In the genomic region with DNA sequence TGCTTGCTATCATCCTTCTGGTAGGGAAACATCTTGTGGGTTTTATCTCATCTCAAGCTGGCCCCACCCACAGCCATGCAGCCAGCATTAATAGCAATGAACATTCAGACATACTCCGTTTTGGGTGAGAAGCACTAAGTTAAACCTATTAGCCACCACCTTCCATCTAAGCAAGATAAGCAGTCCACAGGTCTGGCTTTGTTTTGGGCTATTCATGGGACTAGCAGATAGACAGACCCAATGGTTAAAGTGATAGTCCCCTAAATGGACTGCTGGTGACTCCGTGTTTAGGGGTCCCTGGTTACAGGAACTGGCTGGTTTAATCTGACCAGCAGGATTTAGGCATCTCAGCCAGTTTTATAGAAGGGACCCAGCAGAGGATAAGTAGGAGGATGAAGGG, we compare ENCODE assay signal across 12 mouse cellular contexts. TPM values are rescaled to one million over a fixed set of nuclear protein-coding genes. Genes with fewer than 3 reads are reported as not detected.
DNase-seq lines count a peak whose midpoint lies in the region; ATAC-seq and TF ChIP-seq lines count a peak whose summit lies in the region.
"Had no signal": no experiment of that assay in that cellular context is flagged by ENCODE, and none has a peak within 500 bp of the region (broad histone marks: within the 10 kb centered on the region; RNA-seq: fewer than 3 reads in every experiment).

No protein-coding gene starts in this region.

- H3K36me3 ChIP-seq in G1E (replicated peaks): no peaks in the 10 kb centered on the region
- no peaks in the 10 kb centered on the region for H3K36me3 ChIP-seq in hindbrain, embryonic 11.5 days (ENCODE audit: control insufficient read depth, insufficient read depth, low read length)
- H3K36me3 ChIP-seq in midbrain, embryonic 12.5 days: peaks cover 5% of the 10 kb centered on the region; the same call in 1 of the 2 replicates

- DNase-seq in G1E (ENCODE audit: low spot score): no peak
- peak; percentile 65 for DNase-seq in brain, embryonic 14.5 days (ENCODE audit: low read depth)
- peak; percentile 47 for DNase-seq in hindbrain, embryonic 11.5 days (ENCODE audit: low spot score)
- no peak for DNase-seq in adipocyte (ENCODE audit: low spot score)
- DNase-seq in embryo, embryonic 10 days (ENCODE audit: low spot score): no peak
- DNase-seq: kidney, adult 8-10 months; lung, adult 2 months; thymus, postnatal 4 days had no signal

- peaks cover 58% of the 10 kb centered on the region for H3K27me3 ChIP-seq in G1E (ENCODE audit: insufficient read depth, low read length)
- H3K27me3 ChIP-seq in hindbrain, embryonic 11.5 days (ENCODE audit: control insufficient read depth, insufficient read depth, low read length): peaks cover 69% of the 10 kb centered on the region
- peaks cover 99% of the 10 kb centered on the region for H3K27me3 ChIP-seq in midbrain, embryonic 12.5 days

- TF ChIP-seq CTCF in G1E (IDR thresholded peaks at IDR 0.05; ENCODE audit: low read depth, low read length): no peak
- TF ChIP-seq CTCF in brain, embryonic 14.5 days (IDR thresholded peaks at IDR 0.05; ENCODE audit: borderline replicate concordance, extremely low read depth, insufficient read depth, insufficient read length): no peak

- no peak overlapping the region for H3K4me3 ChIP-seq in G1E (ENCODE audit: low read depth, low read length)
- peak overlapping the region; percentile 52 for H3K4me3 ChIP-seq in hindbrain, embryonic 11.5 days (ENCODE audit: low read depth, low read length)
- peak overlapping the region; percentile 55 for H3K4me3 ChIP-seq in midbrain, embryonic 12.5 days

- H3K27ac ChIP-seq in hindbrain, embryonic 11.5 days (ENCODE audit: low read depth, low read length): peak overlapping the region; percentile 61
- H3K27ac ChIP-seq in midbrain, embryonic 12.5 days (replicated peaks): peak overlapping the region; percentile 75

- H3K4me1 ChIP-seq in G1E (ENCODE audit: insufficient read depth, low read depth, low read length): peaks cover 16% of the 10 kb centered on the region
- no peaks in the 10 kb centered on the region; the same call in none of the 2 replicates for H3K4me1 ChIP-seq in hindbrain, embryonic 11.5 days (replicated peaks; ENCODE audit: control insufficient read depth, insufficient read depth, low read length)
- peaks cover 71% of the 10 kb centered on the region for H3K4me1 ChIP-seq in midbrain, embryonic 12.5 days

- peak overlapping the region; percentile 40; the same call in 1 of the 2 replicates for H3K9ac ChIP-seq in hindbrain, embryonic 11.5 days (ENCODE audit: low read depth, low read length)
- H3K9ac ChIP-seq in midbrain, embryonic 12.5 days (replicated peaks): peak overlapping the region; percentile 39

- peak; percentile 28 for ATAC-seq in G1E (ENCODE audit: extremely low read depth, insufficient number of reproducible peaks, low FRiP score, poor library complexity, severe bottlenecking)
- ATAC-seq in hindbrain, embryonic 11.5 days (ENCODE audit: low FRiP score): no peak
- ATAC-seq in midbrain, embryonic 12.5 days (ENCODE audit: low FRiP score, low read depth): no peak
- no peak for ATAC-seq in monocyte, adult 5-6 weeks (replicated peaks; ENCODE audit: insufficient number of reproducible peaks, low FRiP score, low TSS enrichment, poor library complexity, severe bottlenecking)

- no peaks in the 10 kb centered on the region; the same call in 1 of the 2 replicates for H3K9me3 ChIP-seq in G1E (replicated peaks)
- H3K9me3 ChIP-seq in hindbrain, embryonic 11.5 days (ENCODE audit: control insufficient read depth, low read length): no peaks in the 10 kb centered on the region
- no peaks in the 10 kb centered on the region for H3K9me3 ChIP-seq in midbrain, embryonic 12.5 days

- no peak for TF ChIP-seq POLR2A in brain, embryonic 14.5 days (IDR thresholded peaks at IDR 0.05; ENCODE audit: borderline replicate concordance, extremely low read depth, insufficient read depth, insufficient read length, poor library complexity, severe bottlenecking)

- WGBS in hindbrain, embryonic 11.5 days: 3% methylated on average over 2 of the region's 2 CpGs
- 3% methylated on average over 2 of the region's 2 CpGs for WGBS in midbrain, embryonic 12.5 days

- peak overlapping the region; percentile 53 for H3K4me2 ChIP-seq in hindbrain, embryonic 11.5 days (replicated peaks; ENCODE audit: low read depth, low read length)
- H3K4me2 ChIP-seq in midbrain, embryonic 12.5 days (replicated peaks): peak overlapping the region; percentile 60

RNA-seq across cellular contexts. Expression of gene Rhbg, which starts 41.5 kb away (rescaled TPM):
- total RNA-seq in G1E (2014; fragmentation: Nextera tagmentation): not detected in 2 replicates
- total RNA-seq in G1E (2017): not detected in 2 replicates
- not detected in 2 replicates for polyA plus RNA-seq in G1E (2012)
- polyA plus RNA-seq in brain, embryonic 14.5 days (2012; rRNA removed): 0.45 and 0.73 TPM in 2 replicates
- 0.13 and 0.25 TPM in 2 replicates for polyA plus RNA-seq in hindbrain, embryonic 11.5 days (2014; fragmentation: Nextera tagmentation; extraction: Ambion mirVana)
- 0.26 TPM in 1 of 2 replicates, not detected in the other for polyA plus RNA-seq in midbrain, embryonic 12.5 days (2016; fragmentation: Nextera tagmentation; extraction: Ambion mirVana)
- not detected in 3 replicates for total RNA-seq in monocyte, adult 5-6 weeks (2017)
- total RNA-seq: left cerebral cortex, adult 18-20 months had no signal
- polyA plus RNA-seq: heart, postnatal 0 days had no signal

Comparison
In these comparisons a context has a peak if more than half of its experiments do, and no peak if none do; other contexts are left out.
1. DNase-seq: peak in brain, embryonic 14.5 days (single experiment) and hindbrain, embryonic 11.5 days (single experiment); none in G1E (single experiment), adipocyte (single experiment) and embryo, embryonic 10 days (single experiment).